Comparison of ENCODE assay signal across 15 mouse cellular contexts in genomic region chr9:45570346-45570745, GRCm38 (mm10).
"Had no signal": no experiment of that assay in that cellular context is flagged by ENCODE, and none has a peak within 500 bp of the region (broad histone marks: within the 10 kb centered on the region; RNA-seq: fewer than 3 reads in every experiment).

No protein-coding gene starts in this region.

- H3K4me3 ChIP-seq: liver, embryonic 13.5 days had no signal

- H3K4me2 ChIP-seq: liver, embryonic 13.5 days; midbrain, embryonic 11.5 days had no signal

- H3K36me3 ChIP-seq: liver, embryonic 13.5 days had no signal

- H3K27me3 ChIP-seq: liver, embryonic 13.5 days had no signal

- H3K9ac ChIP-seq: liver, embryonic 13.5 days had no signal

- H3K27ac ChIP-seq: kidney, postnatal 0 days; liver, embryonic 13.5 days; stomach, postnatal 0 days had no signal

- DNase-seq: kidney, adult 2 months; kidney, postnatal 25 days; liver, embryonic 13.5 days; lung, adult 2 months; lung, postnatal 14 days; lung, postnatal 4 days; midbrain, embryonic 14.5 days; right cerebral cortex, adult 18-20 months; right cerebral cortex, postnatal 14 days; right cerebral cortex, postnatal 4 days; thymus, adult 2 months; thymus, postnatal 14 days had no signal

- H3K4me1 ChIP-seq: liver, embryonic 13.5 days had no signal

- H3K9me3 ChIP-seq: liver, embryonic 13.5 days had no signal
